Mouse (Mus musculus) G1E (cell line): ENCODE data around the gene Aup1.

Experiments used
- CTCF ChIP-seq: IDR thresholded peaks from 2 replicates; pipeline ENCODE4 v1.5.1; 2012; ENCODE audit warnings: low read depth, low read length, inconsistent platforms, mixed read lengths
- GATA1 ChIP-seq: IDR thresholded peaks from 2 replicates; pipeline ENCODE4 v1.6.1; 2012; ENCODE audit warnings: borderline replicate concordance, low read length, inconsistent platforms, mixed read lengths

DNA sequence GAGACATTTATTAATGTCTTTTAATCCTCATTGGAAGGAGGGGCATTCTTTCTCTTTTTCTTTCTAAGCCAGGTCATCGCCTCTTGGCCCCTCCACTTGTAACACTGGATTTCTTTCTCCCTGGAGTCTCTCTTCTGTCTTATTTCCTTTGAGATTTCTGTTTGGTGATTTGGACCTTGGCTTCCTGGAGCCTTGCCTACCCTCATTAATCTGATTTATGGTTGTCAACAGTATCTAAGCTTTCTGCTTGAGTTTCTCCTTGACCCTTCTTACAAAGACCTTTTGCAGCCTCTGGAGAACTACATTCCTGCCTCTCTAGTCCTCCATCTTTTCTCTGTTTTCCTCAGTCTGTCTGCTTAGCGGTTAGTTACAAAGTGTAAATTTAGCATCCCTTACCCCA lies 44.1 kb downstream of the Aup1 start:
- TF ChIP-seq CTCF (no peak), GATA1 (no peak)
